Mouse (Mus musculus): ENCODE measurements around the gene Lypd6b.

The Lypd6b gene

GRCm38 (mm10) chr2:49787376-49788050, at the start of gene Lypd6b:
Gene Lypd6b, plus strand, starts transcription at chr2:49787688.
- DNase-seq (ENCODE audit: low spot score in 2 of 2) = no peak

- DNase-seq (ENCODE audit: low spot score in 2 of 2) = no peak
These were observed 48.4 kb upstream of the Lypd6b start for GRCm38 (mm10) chr2:49739046-49739445.

GRCm38 (mm10) chr2:49741026-49741425, 46.5 kb upstream of the Lypd6b start:
- no peak for DNase-seq (ENCODE audit: low spot score in 2 of 2)

GRCm38 (mm10) chr2:49741895-49742734, 45.4 kb upstream of the Lypd6b start:
- no peak for DNase-seq (ENCODE audit: low spot score in 2 of 2)

- DNase-seq (ENCODE audit: low spot score in 2 of 2) = no peak
These were observed 44.6 kb upstream of the Lypd6b start for GRCm38 (mm10) chr2:49742919-49743318.

DNA sequence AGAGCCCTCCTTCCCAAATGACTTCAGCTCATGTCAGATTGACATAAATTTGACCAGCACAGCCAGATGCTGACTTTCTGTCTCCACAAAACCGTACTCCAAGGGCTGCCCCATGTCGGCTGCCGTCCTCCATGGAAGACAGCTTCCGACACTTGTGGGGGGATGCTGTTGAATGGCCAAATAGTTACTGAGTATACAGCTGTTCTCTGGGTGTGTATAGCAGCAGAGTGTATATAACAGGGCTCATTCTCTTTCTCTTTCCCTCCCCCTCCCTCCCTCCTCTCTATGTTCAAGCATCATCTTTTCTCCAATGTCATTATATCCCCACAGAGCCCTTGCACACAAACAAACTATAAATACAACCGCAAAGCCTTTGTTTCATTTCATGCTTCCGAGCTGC, 43.7 kb upstream of the Lypd6b start:
- DNase-seq (ENCODE audit: low spot score in 2 of 2) = no peak

DNA sequence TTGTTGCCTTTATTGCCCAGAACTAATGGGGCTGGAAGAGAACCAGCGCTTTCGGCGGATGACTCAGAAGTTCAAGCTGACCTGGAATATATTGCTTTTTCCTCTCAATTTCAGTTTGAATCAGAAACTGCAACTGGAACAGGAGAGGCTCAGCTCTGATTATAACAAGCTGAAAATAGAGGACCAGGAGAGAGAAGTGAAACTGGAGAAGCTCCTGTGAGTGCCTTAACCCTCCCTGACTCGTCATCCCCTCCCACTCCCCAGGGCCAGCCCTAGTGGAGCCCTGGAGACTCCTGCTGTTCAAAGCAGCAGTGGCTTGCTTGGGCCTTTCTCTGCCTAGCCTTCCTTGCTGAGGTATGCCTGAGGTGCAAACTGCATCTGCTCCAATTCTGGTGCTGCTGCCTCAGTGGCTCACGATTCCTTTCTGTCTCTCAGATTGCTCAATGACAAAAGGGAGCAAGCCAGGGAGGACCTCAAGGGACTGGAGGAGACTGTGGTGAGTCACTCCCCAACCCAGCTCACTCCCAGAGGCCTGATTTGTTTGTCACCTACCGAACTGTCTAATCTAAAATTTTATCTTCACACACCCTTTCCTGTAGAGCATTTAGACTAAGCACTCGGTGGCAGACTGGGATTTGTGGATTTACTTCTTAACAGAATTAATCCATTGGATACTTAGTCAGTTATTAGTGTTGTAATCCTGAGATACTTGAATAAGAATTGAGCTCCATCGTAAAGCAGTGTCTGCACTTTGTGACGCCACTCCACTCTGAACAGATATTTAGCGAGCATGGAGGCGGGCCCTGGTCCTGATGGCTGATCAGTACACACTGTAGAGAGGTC, 43.0 kb upstream of the Lypd6b start:
- DNase-seq (ENCODE audit: low spot score in 2 of 2) = no peak

DNA sequence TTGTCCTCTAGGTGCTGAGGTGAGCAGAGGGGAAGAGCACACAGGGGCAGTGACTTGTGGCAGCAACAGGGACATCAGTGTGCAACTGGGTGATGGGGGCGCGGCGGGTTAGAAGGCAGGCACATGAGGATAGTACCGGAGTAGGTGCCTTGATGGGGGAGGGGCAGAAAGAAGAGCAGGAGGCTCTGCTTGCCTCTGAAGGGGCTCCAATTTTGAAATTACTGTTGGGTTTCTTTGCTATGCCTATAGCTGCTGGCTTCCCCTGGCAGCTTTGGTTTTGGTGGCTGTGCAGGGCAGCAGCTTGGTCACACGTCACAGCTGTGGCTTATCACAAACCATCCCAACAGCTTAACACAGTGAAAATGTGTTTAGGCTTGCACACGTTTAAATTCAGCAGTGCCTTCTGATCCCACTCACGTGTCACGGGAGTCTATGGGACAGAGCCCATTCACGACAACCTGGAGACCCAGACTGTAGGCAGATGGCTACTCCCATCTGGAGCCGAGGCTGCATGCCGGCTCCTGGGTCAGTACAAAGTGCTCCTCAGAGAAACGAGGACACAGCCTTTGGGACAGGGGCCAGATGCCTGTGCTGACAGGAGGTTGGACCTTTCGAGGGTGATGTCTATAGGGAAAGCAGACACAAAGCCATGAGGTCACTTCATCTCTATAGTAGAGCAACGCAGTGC, 42.2 kb upstream of the Lypd6b start:
- no peak for DNase-seq (ENCODE audit: low spot score in 2 of 2)

DNA sequence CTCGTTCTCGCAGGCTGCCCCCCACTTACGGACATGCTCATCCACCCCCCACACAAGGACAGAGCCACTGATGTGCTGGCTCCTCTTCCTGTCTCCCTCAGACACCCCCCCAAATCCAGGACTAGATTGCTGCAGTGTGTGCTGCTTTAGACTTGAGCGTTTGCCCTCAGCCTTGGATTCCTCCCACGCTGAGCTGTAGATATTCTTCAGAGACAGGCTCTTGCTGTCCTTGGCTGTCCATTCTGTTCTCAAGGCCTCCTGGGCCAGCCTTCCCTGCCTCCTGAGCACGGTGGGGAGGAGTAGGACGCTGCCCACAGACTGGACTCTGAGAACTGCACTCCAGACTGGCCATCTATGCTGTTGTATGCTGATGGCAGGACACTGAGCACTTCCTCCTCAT, 40.5 kb upstream of the Lypd6b start:
- no peak for DNase-seq (ENCODE audit: low spot score in 2 of 2)

GRCm38 (mm10) chr2:49747670-49748069, 39.8 kb upstream of the Lypd6b start:
- no peak for DNase-seq (ENCODE audit: low spot score in 2 of 2)

- DNase-seq (ENCODE audit: low spot score in 2 of 2) = no peak
These were observed 38.7 kb upstream of the Lypd6b start for GRCm38 (mm10) chr2:49748628-49749342.

DNA sequence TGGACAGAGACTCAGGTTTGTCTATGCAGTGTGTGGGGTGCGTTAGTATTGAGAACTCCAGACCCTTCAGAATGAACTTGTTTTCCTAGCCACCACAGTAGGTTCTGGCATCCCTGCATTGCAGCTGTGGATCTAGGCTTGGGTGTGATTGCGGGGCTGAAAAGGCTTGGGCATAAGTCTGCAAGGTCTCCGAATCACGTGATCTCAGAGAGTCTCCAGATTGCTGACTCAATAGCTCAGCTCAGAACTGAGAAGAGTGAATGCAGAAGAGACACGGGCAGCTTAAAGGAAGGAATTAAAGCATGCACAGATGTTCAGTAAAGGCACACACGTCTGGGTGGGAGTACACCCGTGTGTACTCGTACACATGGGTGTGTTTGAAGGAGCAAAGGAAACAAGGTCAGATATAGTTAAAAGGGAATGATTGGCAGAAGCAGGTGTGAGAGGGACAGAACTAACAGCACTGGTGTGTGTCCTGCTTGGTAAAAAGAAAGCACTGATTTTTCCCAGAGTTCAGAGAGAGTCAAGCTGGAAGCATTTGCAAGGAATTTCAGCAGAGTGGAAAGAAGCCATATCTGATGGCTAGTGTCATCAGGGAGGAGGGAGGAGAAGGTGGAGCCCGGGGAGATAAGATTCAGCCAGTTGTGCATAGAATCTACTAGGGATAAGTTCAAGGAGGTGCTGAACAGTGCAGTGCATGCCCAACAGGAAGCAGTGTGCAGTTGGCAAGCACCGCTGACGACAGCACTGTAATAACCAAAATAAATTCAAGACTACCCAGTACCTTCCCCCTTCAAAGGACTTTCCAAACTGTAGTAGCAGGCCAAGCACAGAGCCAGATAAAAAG, 37.5 kb upstream of the Lypd6b start:
- no peak for DNase-seq (ENCODE audit: low spot score in 2 of 2)

GRCm38 (mm10) chr2:49751544-49752210, 35.8 kb upstream of the Lypd6b start:
- no peak for DNase-seq (ENCODE audit: low spot score in 2 of 2)

- no peak for DNase-seq (ENCODE audit: low spot score in 2 of 2)
These were observed 35.3 kb upstream of the Lypd6b start for GRCm38 (mm10) chr2:49752211-49752607.

DNA sequence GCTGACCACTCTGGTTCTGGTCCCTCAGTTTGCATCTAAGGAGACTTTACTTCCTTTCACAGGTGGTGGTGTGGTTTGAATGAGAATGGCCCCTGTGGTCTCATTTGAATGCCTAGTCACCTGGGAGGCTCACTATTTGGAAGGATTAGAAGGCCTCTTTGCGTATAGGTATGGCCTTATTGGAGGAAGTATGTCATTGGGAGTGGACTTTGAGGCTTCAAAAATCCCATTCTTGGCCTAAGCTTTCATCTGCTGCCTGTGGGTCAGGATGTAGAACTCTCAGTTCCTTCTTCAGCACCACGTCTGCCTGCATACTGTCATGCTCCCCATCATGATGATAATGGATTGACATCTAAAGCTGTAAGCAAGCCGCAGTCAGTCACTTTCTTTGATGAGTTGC, 34.4 kb upstream of the Lypd6b start:
- DNase-seq (ENCODE audit: low spot score in 2 of 2) = no peak

DNA sequence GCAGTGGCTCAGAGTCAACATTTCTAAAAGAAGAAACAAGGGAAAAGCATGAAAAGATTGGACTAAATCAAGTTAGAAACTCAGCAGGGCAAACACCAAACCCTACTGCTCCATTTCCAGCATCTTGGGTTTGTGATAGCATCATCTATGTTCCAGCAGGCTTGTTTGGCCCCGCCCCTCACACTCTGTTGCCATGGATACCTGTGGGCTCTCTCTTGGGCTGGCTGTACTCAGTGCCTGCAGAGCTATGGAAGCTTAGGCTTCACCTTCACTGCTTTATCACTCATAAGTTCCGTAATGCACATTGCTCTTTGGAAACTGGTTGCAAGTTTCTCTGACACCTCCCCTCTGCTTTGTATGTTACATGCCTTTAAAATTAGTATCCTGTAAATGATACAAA, 32.4 kb upstream of the Lypd6b start:
- DNase-seq (ENCODE audit: low spot score in 2 of 2) = no peak

DNA sequence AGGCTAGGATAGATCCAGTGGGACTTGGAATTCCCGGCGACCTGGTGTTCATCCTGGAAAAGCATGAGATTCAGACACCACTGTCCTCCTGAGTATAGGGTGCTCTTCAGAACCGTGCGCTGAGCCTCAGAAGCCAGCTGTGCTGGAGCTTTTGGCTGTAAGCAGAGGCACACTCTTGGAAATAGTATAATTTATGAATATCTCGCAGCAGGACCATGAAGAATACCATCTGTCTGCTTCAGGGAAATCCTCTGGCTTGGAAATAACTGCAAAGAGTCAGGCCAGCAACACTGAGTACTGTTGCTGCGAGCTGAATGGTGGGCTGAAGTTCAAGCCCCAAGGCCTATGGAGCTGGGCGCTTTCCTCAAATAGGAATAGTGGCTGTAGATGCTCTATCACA, 29.9 kb upstream of the Lypd6b start:
- no peak for DNase-seq (ENCODE audit: low spot score in 2 of 2)

DNA sequence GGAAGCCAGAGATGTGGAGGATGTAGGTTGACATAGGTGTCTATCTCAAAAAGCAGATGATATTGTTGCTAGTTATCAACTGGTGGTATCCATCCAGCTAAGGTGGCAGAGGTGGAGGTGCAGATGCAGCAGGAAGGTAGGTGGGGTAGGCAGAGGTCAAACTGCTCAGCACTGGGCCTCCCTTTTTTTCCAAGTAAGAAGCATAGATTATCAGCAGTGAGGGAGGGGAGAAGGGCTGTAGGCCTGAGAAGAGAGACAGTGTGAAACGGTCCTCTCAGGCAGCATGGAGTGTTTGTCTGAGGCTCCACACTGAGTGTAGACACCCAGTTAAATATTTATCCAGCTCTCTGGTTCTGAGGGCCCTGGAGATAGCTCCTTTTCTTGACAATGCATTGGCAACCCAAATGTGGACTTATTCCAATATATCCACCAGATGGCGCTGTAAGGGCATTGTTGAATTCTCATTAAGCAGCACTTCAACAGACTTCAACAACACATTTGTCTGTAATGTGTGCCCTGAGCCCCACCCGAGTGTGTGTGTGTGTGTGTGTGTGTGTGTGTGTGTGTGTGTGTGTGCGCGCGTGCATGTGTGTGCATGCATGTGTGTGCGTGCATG, 23.0 kb upstream of the Lypd6b start:
- DNase-seq (ENCODE audit: low spot score in 2 of 2) = peak in 1 of 2 experiments; percentile 10

DNA sequence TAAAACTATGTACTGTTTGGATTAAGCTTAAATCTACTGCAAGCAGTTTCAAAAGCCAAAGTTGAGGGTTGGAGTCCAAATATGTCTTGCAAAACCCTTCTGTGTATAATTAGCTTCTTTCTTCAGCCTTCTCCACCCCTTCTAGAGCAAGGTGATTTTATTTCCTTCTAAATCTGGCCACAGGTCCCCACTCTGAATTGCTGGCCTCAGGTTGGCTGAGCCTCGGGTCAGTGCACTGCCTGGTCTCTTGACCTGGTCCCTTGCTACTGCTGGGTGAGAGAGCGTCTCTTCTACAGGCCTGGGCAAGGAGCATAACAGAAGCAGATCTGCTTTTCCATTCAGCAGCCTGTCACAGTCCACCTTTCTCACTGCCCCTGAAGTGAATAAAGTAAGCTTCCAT, 18.6 kb upstream of the Lypd6b start:
- no peak for DNase-seq (ENCODE audit: low spot score in 2 of 2)

Measured in spleen, postnatal 14 days (tissue).